Mouse (Mus musculus) olfactory bulb, adult 2 months (tissue): ENCODE results near the gene Pkdcc.

ENCODE experiments used
- CTCF ChIP-seq: fragments of 200-500 bp; IDR thresholded peaks from 2 replicates; pipeline ENCODE4 v1.5.1; 2012; ENCODE audit warnings: low read depth, mild to moderate bottlenecking, low read length, moderate library complexity; ENCODE audit not compliant: insufficient read depth
- POLR2A ChIP-seq: fragments of 200-500 bp; IDR thresholded peaks from 2 replicates; pipeline ENCODE4 v1.6.1; 2012; ENCODE audit warnings: mild to moderate bottlenecking, low read depth, low read length, moderate library complexity; ENCODE audit not compliant: insufficient read depth

DNA sequence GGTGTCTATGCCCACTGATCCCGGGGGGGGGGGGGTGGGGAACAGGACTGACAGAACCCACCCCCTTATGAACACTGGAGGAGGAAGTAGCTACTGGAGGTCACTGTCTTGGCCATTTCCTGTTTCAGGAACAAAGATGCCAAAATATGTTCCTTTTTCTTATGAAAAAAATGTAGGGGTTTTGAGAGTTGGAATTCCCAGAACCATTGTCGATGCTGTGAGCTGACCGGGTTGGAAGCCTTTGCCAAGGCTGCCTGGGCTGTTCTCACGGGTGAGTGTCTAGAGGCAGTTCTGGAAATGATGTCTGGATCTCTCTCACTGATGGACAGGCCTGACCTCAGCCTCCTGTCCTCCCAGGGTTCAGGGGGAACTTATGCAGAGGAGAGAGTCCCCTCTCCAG is 59.0 kb downstream of the Pkdcc start:
- no peak for TF ChIP-seq POLR2A
- TF ChIP-seq CTCF = no peak
